Comparison of ENCODE assay signal across 29 mouse cellular contexts in genomic region chr6:128945564-128945963, GRCm38 (mm10). TPM values are rescaled to one million over a fixed set of nuclear protein-coding genes. Genes with fewer than 3 reads are reported as not detected.
DNase-seq lines count a peak whose midpoint lies in the region; ATAC-seq and TF ChIP-seq lines count a peak whose summit lies in the region.
"Had no signal": no experiment of that assay in that cellular context is flagged by ENCODE, and none has a peak within 500 bp of the region (broad histone marks: within the 10 kb centered on the region; RNA-seq: fewer than 3 reads in every experiment).

No protein-coding gene starts in this region.

- H3K27me3 ChIP-seq in CH12.LX (replicated peaks), result no peaks in the 10 kb centered on the region
- H3K27me3 ChIP-seq: embryonic facial prominence, embryonic 13.5 days; embryonic facial prominence, embryonic 15.5 days; forebrain, embryonic 12.5 days had no signal

- in situ Hi-C loops in CH12.LX (cut with MboI; ENCODE audit: low pct_ligation_motif_present, low pct_unique_long_range_greater_than_20kb, low sequenced_read_pairs), result no loop called here

- peaks cover 11% of the 10 kb centered on the region for H3K79me2 ChIP-seq in CH12.LX (replicated peaks; ENCODE audit: control insufficient read depth, extremely low read depth, insufficient read depth, poor library complexity, severe bottlenecking)

- peaks cover 0 to 4% of the 10 kb centered on the region in 2 experiments; a peak in 1 of 4 replicates for H3K4me1 ChIP-seq in CH12.LX (ENCODE audit: control insufficient read depth in 1 of 2, insufficient read depth in 2 of 2)
- H3K4me1 ChIP-seq: embryonic facial prominence, embryonic 13.5 days; embryonic facial prominence, embryonic 15.5 days; forebrain, embryonic 12.5 days had no signal

- TF ChIP-seq EP300 in CH12.LX (IDR thresholded peaks at IDR 0.05; ENCODE audit: low read length), result no peak

- H3K9me3 ChIP-seq in CH12.LX (replicated peaks; ENCODE audit: low read length), result peaks cover 17% of the 10 kb centered on the region

- H3K27ac ChIP-seq in CH12.LX (ENCODE audit: insufficient read depth, low read depth), result no peak overlapping the region
- H3K27ac ChIP-seq: embryonic facial prominence, embryonic 13.5 days; embryonic facial prominence, embryonic 15.5 days; forebrain, embryonic 10.5 days; forebrain, embryonic 12.5 days had no signal

- peak; percentile 39 for DNase-seq in A20 (ENCODE audit: low read depth, low spot score)
- DNase-seq in CH12.LX (ENCODE audit: extremely low read depth), result no peak
- no peak for DNase-seq in left cerebral cortex, adult 18-20 months (ENCODE audit: low spot score in 2 of 2)
- no peak for DNase-seq in gastrocnemius, adult 8-10 months (ENCODE audit: low spot score in 2 of 2)
- no peak for DNase-seq in layer of hippocampus, adult 8-10 months (ENCODE audit: low spot score in 2 of 2)
- DNase-seq: adrenal gland, adult 2 months; adrenal gland, postnatal 10 days; adrenal gland, postnatal 25 days; cerebellum, adult 11 months; cerebellum, adult 18-20 months; cerebellum, adult 8-10 months; cerebellum, adult 9-11 months; cerebellum, postnatal 14 days; cerebellum, postnatal 36 days; embryo, embryonic 11 days had no signal

- no peak for TF ChIP-seq CTCF in CH12.LX (conservative IDR thresholded peaks at IDR 0.05 in 1 of 2, IDR thresholded peaks at IDR 0.05 in 1 of 2; ENCODE audit: low read depth in 2 of 2, low read length in 2 of 2)

- no peak overlapping the region for H3K9ac ChIP-seq in CH12.LX (ENCODE audit: insufficient read depth, low read depth)
- H3K9ac ChIP-seq: embryonic facial prominence, embryonic 13.5 days; embryonic facial prominence, embryonic 15.5 days; forebrain, embryonic 12.5 days had no signal

- dilution Hi-C loops in CH12.LX (cut with MboI; ENCODE audit: extremely low pct_ligation_motif_present, extremely low pct_unique_long_range_greater_than_20kb, low sequenced_read_pairs), result no loop called here

- TF ChIP-seq RAD21 in CH12.LX (IDR thresholded peaks at IDR 0.05; ENCODE audit: low read depth, low read length), result no peak

- H3K4me3 ChIP-seq in CH12.LX (replicated peaks in 1 of 3; ENCODE audit: low read depth in 2 of 3, low read length in 2 of 3, poor library complexity in 1 of 3), result no peak overlapping the region
- H3K4me3 ChIP-seq: embryonic facial prominence, embryonic 13.5 days; embryonic facial prominence, embryonic 15.5 days; erythroblast, embryonic 14.5 days; forebrain, embryonic 10.5 days; forebrain, embryonic 12.5 days had no signal

- peak; percentile 37 for TF ChIP-seq POLR2A in CH12.LX (IDR thresholded peaks at IDR 0.05; ENCODE audit: low read depth, low read length)

- peaks cover 66 to 84% of the 10 kb centered on the region in 2 experiments for H3K36me3 ChIP-seq in CH12.LX (replicated peaks in 1 of 2; ENCODE audit: control insufficient read depth in 1 of 2, insufficient read depth in 1 of 2, low read length in 1 of 2)
- H3K36me3 ChIP-seq: embryonic facial prominence, embryonic 13.5 days; embryonic facial prominence, embryonic 15.5 days; forebrain, embryonic 10.5 days; forebrain, embryonic 12.5 days had no signal

- H3K4me2 ChIP-seq in CH12.LX (ENCODE audit: insufficient read depth, low read depth, poor library complexity, severe bottlenecking), result no peak overlapping the region
- H3K4me2 ChIP-seq: embryonic facial prominence, embryonic 13.5 days; embryonic facial prominence, embryonic 15.5 days; forebrain, embryonic 12.5 days had no signal

- ATAC-seq in neutrophil, adult 5-6 weeks (ENCODE audit: extremely low read depth, insufficient number of reproducible peaks, low FRiP score, poor library complexity, severe bottlenecking), result 0 out of 2 replicates have a peak, but pooled peaks have one; percentile 23
- ATAC-seq: CD4-positive, CD25-positive, alpha-beta regulatory T cell, adult 4 months; forebrain, embryonic 14.5 days; forebrain, embryonic 16.5 days had no signal

TF ChIP-seq in CH12.LX, 34 proteins besides CTCF, POLR2A, EP300 and RAD21:
- TF ChIP-seq SIN3A (IDR thresholded peaks at IDR 0.05; ENCODE audit: low read length), result 0 out of 2 replicates have a peak, but pooled peaks have one; percentile 4
- TF ChIP-seq POLR2AphosphoS2 (IDR thresholded peaks at IDR 0.05; ENCODE audit: low read depth, low read length), result no peak; the same call in 1 of the 2 replicates
TF ChIP-seq in CH12.LX: peak in this region for 1.

RNA-seq across cellular contexts. Expression of gene Clec2g, which starts 11.4 kb away (rescaled TPM):
- total RNA-seq in CH12.LX (2012; rRNA removed) (66.5 and 91.7 TPM in 2 replicates), CH12.LX (2014; rRNA removed) (142 and 169 TPM in 2 replicates)
- 78.9 and 82.0 TPM in 2 replicates for polyA plus RNA-seq in CH12.LX (2012; ENCODE audit: insufficient read length, low read depth)
- total RNA-seq in neutrophil, adult 5-6 weeks (2017), result 2.9 TPM in 1 of 2 replicates, not detected in the other
- not detected for total RNA-seq in left cerebral cortex, adult 18-20 months (2021)
- total RNA-seq in gastrocnemius, adult 8-10 months (2022), result 1 to 10 TPM; 2.5 to 7.3 (median 6.0) TPM
- total RNA-seq in layer of hippocampus, adult 8-10 months (2022), result 1 to 10 TPM in 1 of 4 experiments, under 1 TPM in 1, not detected in 2; 0.69 to 1.0 TPM
- total RNA-seq: common myeloid progenitor, adult 5-6 weeks; MEL had no signal
- polyA plus RNA-seq: adrenal gland, adult 2 months; brain, embryonic 14.5 days; embryonic facial prominence, embryonic 11.5 days; erythroblast, embryonic 14.5 days; forebrain, embryonic 10.5 days; forebrain, embryonic 12.5 days; forebrain, embryonic 14.5 days; forebrain, embryonic 16.5 days had no signal

RNA-seq across cellular contexts. Expression of gene BC035044, which starts 54.6 kb away (rescaled TPM):
- total RNA-seq in CH12.LX (2012; rRNA removed), result 51.6 and 53.5 TPM in 2 replicates
- total RNA-seq in CH12.LX (2014; rRNA removed), result 121 and 124 TPM in 2 replicates
- 49.4 and 49.7 TPM in 2 replicates for polyA plus RNA-seq in CH12.LX (2012; ENCODE audit: insufficient read length, low read depth)
- total RNA-seq in neutrophil, adult 5-6 weeks (2017), result 20.4 and 25.3 TPM in 2 replicates
- 1 to 10 TPM; 1.1 to 1.9 TPM for total RNA-seq in left cerebral cortex, adult 18-20 months (2021)
- total RNA-seq in gastrocnemius, adult 8-10 months (2022), result not detected
- total RNA-seq in layer of hippocampus, adult 8-10 months (2022), result 1 to 10 TPM; 2.0 to 2.9 (median 2.1) TPM
- total RNA-seq: ES-E14, MEL had no signal
- polyA plus RNA-seq: erythroblast, embryonic 14.5 days had no signal

RNA-seq across cellular contexts. Expression of gene Clec2i, which starts 58.2 kb away (rescaled TPM):
- total RNA-seq in CH12.LX (2012; rRNA removed) (34.4 and 38.5 TPM in 2 replicates), CH12.LX (2014; rRNA removed) (104 and 134 TPM in 2 replicates)
- 80.7 and 90.3 TPM in 2 replicates for polyA plus RNA-seq in CH12.LX (2012; ENCODE audit: insufficient read length, low read depth)
- total RNA-seq in neutrophil, adult 5-6 weeks (2017), result 148 and 170 TPM in 2 replicates
- not detected for total RNA-seq in left cerebral cortex, adult 18-20 months (2021)
- total RNA-seq in gastrocnemius, adult 8-10 months (2022), result not detected
- not detected for total RNA-seq in layer of hippocampus, adult 8-10 months (2022)
- total RNA-seq: adrenal gland, postnatal 25 days; MEL had no signal
- polyA plus RNA-seq: adrenal gland, adult 2 months; brain, embryonic 14.5 days; embryonic facial prominence, embryonic 11.5 days; erythroblast, embryonic 14.5 days; forebrain, embryonic 10.5 days; forebrain, embryonic 14.5 days; forebrain, embryonic 16.5 days had no signal

Comparison
In these comparisons a context has a peak if more than half of its experiments do, and no peak if none do; other contexts are left out.
1. RNA of gene Clec2g, which starts 11.4 kb away (total RNA-seq): 66.5 to 169 TPM in CH12.LX; 2.5 to 7.3 TPM in gastrocnemius, adult 8-10 months, 0.69 to 1.0 TPM in layer of hippocampus, adult 8-10 months, not detected in left cerebral cortex, adult 18-20 months and 2.9 TPM in neutrophil, adult 5-6 weeks; every median in the first group is over 4 times any median in the second.
2. RNA of gene Clec2i, which starts 58.2 kb away (total RNA-seq): 148 to 170 TPM in neutrophil, adult 5-6 weeks and 34.4 to 134 TPM in CH12.LX; not detected in left cerebral cortex, adult 18-20 months, not detected in gastrocnemius, adult 8-10 months and not detected in layer of hippocampus, adult 8-10 months; every median in the first group is over 10 times any median in the second.